Mouse (Mus musculus): ENCODE results near the gene Armc9. TPM values are rescaled to one million over a fixed set of nuclear protein-coding genes. Genes with fewer than 3 reads are reported as not detected.
A peak's percentile ranks its signal among the peaks of the same experiment; 100 is the strongest.

Gene Armc9
- polyA plus RNA-seq, 1 experiment from 2014 or later, result 39.7 TPM

GRCm38 (mm10) chr1:86147557-86147956 is 7.0 kb upstream of the Armc9 start:
- H3K9ac ChIP-seq, result no peak overlapping the region
- H3K27me3 ChIP-seq (replicated peaks), result no peaks in the 10 kb centered on the region
- H3K4me1 ChIP-seq, result no peaks in the 10 kb centered on the region
- H3K4me2 ChIP-seq, result no peak overlapping the region
- no peaks in the 10 kb centered on the region for H3K9me3 ChIP-seq
- no peak overlapping the region for H3K4me3 ChIP-seq
- no peak overlapping the region for H3K27ac ChIP-seq
- 88% methylated on average over 5 of the region's 5 CpGs for WGBS
- ATAC-seq (replicated peaks), result no peak
- no peaks in the 10 kb centered on the region for H3K36me3 ChIP-seq (replicated peaks)

GRCm38 (mm10) chr1:86148161-86148560 is 6.4 kb upstream of the Armc9 start:
- H3K27me3 ChIP-seq (replicated peaks), result no peaks in the 10 kb centered on the region
- H3K36me3 ChIP-seq (replicated peaks), result no peaks in the 10 kb centered on the region
- H3K4me2 ChIP-seq, result no peak overlapping the region
- ATAC-seq (replicated peaks), result no peak
- WGBS, result 80% methylated on average over 9 of the region's 9 CpGs
- no peaks in the 10 kb centered on the region for H3K9me3 ChIP-seq
- no peaks in the 10 kb centered on the region for H3K4me1 ChIP-seq
- no peak overlapping the region for H3K9ac ChIP-seq
- H3K4me3 ChIP-seq, result no peak overlapping the region
- no peak overlapping the region for H3K27ac ChIP-seq

- H3K4me1 ChIP-seq, result peaks cover 15% of the 10 kb centered on the region
- ATAC-seq (replicated peaks), result no peak
- H3K4me3 ChIP-seq, result no peak overlapping the region
- H3K27me3 ChIP-seq (replicated peaks), result no peaks in the 10 kb centered on the region
- WGBS, result 84% methylated on average over 6 of the region's 6 CpGs
- H3K9me3 ChIP-seq, result no peaks in the 10 kb centered on the region
- H3K27ac ChIP-seq, result no peak overlapping the region
- no peak overlapping the region for H3K9ac ChIP-seq
- H3K36me3 ChIP-seq (replicated peaks), result no peaks in the 10 kb centered on the region
- H3K4me2 ChIP-seq, result no peak overlapping the region
Measured at GRCm38 (mm10) chr1:86150929-86151328, 3.7 kb upstream of the Armc9 start.

GRCm38 (mm10) chr1:86151376-86151775 is 3.2 kb upstream of the Armc9 start:
- H3K4me1 ChIP-seq, result peaks cover 20% of the 10 kb centered on the region
- no peaks in the 10 kb centered on the region for H3K36me3 ChIP-seq (replicated peaks)
- no peak overlapping the region for H3K4me2 ChIP-seq
- WGBS, result 89% methylated on average over 7 of the region's 7 CpGs
- no peak overlapping the region for H3K9ac ChIP-seq
- H3K27ac ChIP-seq, result no peak overlapping the region
- no peaks in the 10 kb centered on the region for H3K9me3 ChIP-seq
- no peaks in the 10 kb centered on the region for H3K27me3 ChIP-seq (replicated peaks)
- no peak overlapping the region for H3K4me3 ChIP-seq
- no peak for ATAC-seq (replicated peaks)

GRCm38 (mm10) chr1:86152618-86153017 is 2.0 kb upstream of the Armc9 start:
- Histone ChIP-seq H3K9me3 (no peaks in the 10 kb centered on the region), H3K27me3 (replicated peaks) (no peaks in the 10 kb centered on the region), H3K9ac (no peak overlapping the region), H3K4me3 (no peak overlapping the region), H3K36me3 (replicated peaks) (no peaks in the 10 kb centered on the region), H3K4me2 (no peak overlapping the region), H3K4me1 (peaks cover 22% of the 10 kb centered on the region), H3K27ac (no peak overlapping the region)
- no peak for ATAC-seq (replicated peaks)
- WGBS, result 90% methylated on average over 1 of the region's 1 CpGs

- no peaks in the 10 kb centered on the region for H3K9me3 ChIP-seq
- 0% methylated on average over 18 of the region's 18 CpGs for WGBS
- no peak for ATAC-seq (replicated peaks)
Measured at GRCm38 (mm10) chr1:86154824-86155164, 214 bp downstream of the Armc9 start.

GRCm38 (mm10) chr1:86156075-86156474 is 1.5 kb downstream of the Armc9 start:
- Histone ChIP-seq H3K4me3 (no peak overlapping the region), H3K27me3 (replicated peaks) (no peaks in the 10 kb centered on the region), H3K9me3 (no peaks in the 10 kb centered on the region), H3K27ac (no peak overlapping the region), H3K4me1 (peaks cover 22% of the 10 kb centered on the region), H3K9ac (peak overlapping the region; percentile 9; the same call in 1 of the 2 replicates), H3K36me3 (replicated peaks) (peaks cover 10% of the 10 kb centered on the region; the same call in 1 of the 2 replicates), H3K4me2 (0 out of 2 replicates have a peak overlapping the region, but pooled peaks have one; percentile 2)
- ATAC-seq (replicated peaks), result no peak
- WGBS, result 88% methylated on average over 3 of the region's 3 CpGs

More at GRCm38 (mm10) chr1:86154824-86155164, 214 bp downstream of the Armc9 start:
- Histone ChIP-seq H3K4me3 (peak overlapping the region; percentile 84), H3K36me3 (replicated peaks) (no peaks in the 10 kb centered on the region; the same call in 1 of the 2 replicates), H3K9ac (peak overlapping the region; percentile 72), H3K4me2 (peak overlapping the region; percentile 61), H3K27ac (peak overlapping the region; percentile 80), H3K4me1 (peaks cover 22% of the 10 kb centered on the region), H3K27me3 (replicated peaks) (no peaks in the 10 kb centered on the region)

- Histone ChIP-seq H3K4me1 (peaks cover 22% of the 10 kb centered on the region), H3K27me3 (replicated peaks) (no peaks in the 10 kb centered on the region), H3K9ac (no peak overlapping the region), H3K4me3 (no peak overlapping the region), H3K9me3 (no peaks in the 10 kb centered on the region), H3K27ac (no peak overlapping the region), H3K4me2 (no peak overlapping the region), H3K36me3 (replicated peaks) (peaks cover 13% of the 10 kb centered on the region)
- 88% methylated on average over 6 of the region's 6 CpGs for WGBS
- no peak for ATAC-seq (replicated peaks)
Measured at GRCm38 (mm10) chr1:86156595-86156994, 2.0 kb downstream of the Armc9 start.

- Histone ChIP-seq H3K27ac (no peak overlapping the region), H3K9me3 (no peaks in the 10 kb centered on the region), H3K4me3 (no peak overlapping the region), H3K9ac (no peak overlapping the region), H3K4me1 (peaks cover 16% of the 10 kb centered on the region), H3K27me3 (replicated peaks) (no peaks in the 10 kb centered on the region), H3K36me3 (replicated peaks) (peaks cover 35% of the 10 kb centered on the region), H3K4me2 (no peak overlapping the region)
- no peak for ATAC-seq (replicated peaks)
- 95% methylated on average over 6 of the region's 6 CpGs for WGBS
Measured at GRCm38 (mm10) chr1:86160059-86160458, 5.5 kb downstream of the Armc9 start.

GRCm38 (mm10) chr1:86160479-86160878 is 5.9 kb downstream of the Armc9 start:
- Histone ChIP-seq H3K9ac (no peak overlapping the region), H3K27me3 (replicated peaks) (no peaks in the 10 kb centered on the region), H3K4me2 (no peak overlapping the region), H3K27ac (no peak overlapping the region), H3K4me1 (peaks cover 12% of the 10 kb centered on the region), H3K36me3 (replicated peaks) (peaks cover 39% of the 10 kb centered on the region), H3K9me3 (no peaks in the 10 kb centered on the region), H3K4me3 (no peak overlapping the region)
- 91% methylated on average over 5 of the region's 5 CpGs for WGBS
- ATAC-seq (replicated peaks), result no peak

GRCm38 (mm10) chr1:86161061-86161460 is 6.5 kb downstream of the Armc9 start:
- Histone ChIP-seq H3K27me3 (replicated peaks) (no peaks in the 10 kb centered on the region), H3K4me1 (peaks cover 6% of the 10 kb centered on the region; the same call in 1 of the 2 replicates), H3K4me3 (no peak overlapping the region), H3K27ac (no peak overlapping the region), H3K9ac (no peak overlapping the region), H3K36me3 (replicated peaks) (peaks cover 42% of the 10 kb centered on the region), H3K4me2 (no peak overlapping the region), H3K9me3 (no peaks in the 10 kb centered on the region)
- 93% methylated on average over 5 of the region's 5 CpGs for WGBS
- ATAC-seq (replicated peaks), result no peak

GRCm38 (mm10) chr1:86174602-86175001 is 20.0 kb downstream of the Armc9 start:
- H3K27ac ChIP-seq, result no peak overlapping the region
- WGBS, result 97% methylated on average over 5 of the region's 5 CpGs

GRCm38 (mm10) chr1:86176066-86176465 is 21.5 kb downstream of the Armc9 start:
- Histone ChIP-seq H3K4me3 (no peak overlapping the region), H3K27me3 (replicated peaks) (no peaks in the 10 kb centered on the region), H3K9ac (no peak overlapping the region), H3K4me2 (no peak overlapping the region), H3K9me3 (no peaks in the 10 kb centered on the region), H3K27ac (no peak overlapping the region), H3K4me1 (no peaks in the 10 kb centered on the region), H3K36me3 (replicated peaks) (peaks cover 34% of the 10 kb centered on the region)
- WGBS, result 93% methylated on average over 2 of the region's 2 CpGs
- no peak for ATAC-seq (replicated peaks)

More at GRCm38 (mm10) chr1:86174602-86175001, 20.0 kb downstream of the Armc9 start:
- H3K9ac ChIP-seq, result no peak overlapping the region
- H3K27me3 ChIP-seq (replicated peaks), result no peaks in the 10 kb centered on the region
- ATAC-seq (replicated peaks), result no peak
- H3K4me2 ChIP-seq, result no peak overlapping the region
- no peak overlapping the region for H3K4me3 ChIP-seq
- no peaks in the 10 kb centered on the region for H3K4me1 ChIP-seq
- peaks cover 34% of the 10 kb centered on the region for H3K36me3 ChIP-seq (replicated peaks)
- no peaks in the 10 kb centered on the region for H3K9me3 ChIP-seq
